Mouse (Mus musculus): ENCODE measurements around the gene Sbk1. TPM values are rescaled to one million over a fixed set of nuclear protein-coding genes. Genes with fewer than 3 reads are reported as not detected.

Gene Sbk1
- polyA plus RNA-seq, 1 experiment from 2014 or later: 5.2 TPM

- 7% methylated on average over 18 of the region's 18 CpGs for WGBS (ENCODE audit: insufficient replicate concordance)
- Histone ChIP-seq H3K4me2 (ENCODE audit: low read depth, low read length) (no peak overlapping the region), H3K9me3 (ENCODE audit: low read length) (no peaks in the 10 kb centered on the region), H3K4me3 (ENCODE audit: low read depth, low read length) (no peak overlapping the region), H3K36me3 (replicated peaks; ENCODE audit: insufficient read depth, low read length) (no peaks in the 10 kb centered on the region), H3K27ac (ENCODE audit: low read depth) (no peak overlapping the region), H3K4me1 (ENCODE audit: insufficient read depth) (no peaks in the 10 kb centered on the region), H3K9ac (replicated peaks) (no peak overlapping the region), H3K27me3 (ENCODE audit: insufficient read depth, low read length) (no peaks in the 10 kb centered on the region)
- ATAC-seq: peak; percentile 78
- DNase-seq: peak; percentile 77
- TF ChIP-seq EP300 (IDR thresholded peaks at IDR 0.05; ENCODE audit: low read depth) (no peak), CTCF (IDR thresholded peaks at IDR 0.05; ENCODE audit: low read depth) (peak; percentile 95)
These were observed 11.9 kb upstream of the Sbk1 start for GRCm38 (mm10) chr7:126260280-126261210.

GRCm38 (mm10) chr7:126261823-126262222, 10.6 kb upstream of the Sbk1 start:
- peak; percentile 24; the same call in 1 of the 2 replicates for ATAC-seq

GRCm38 (mm10) chr7:126263964-126264363, 8.5 kb upstream of the Sbk1 start:
- DNase-seq (no peak), ATAC-seq (no peak)
- TF ChIP-seq CTCF (IDR thresholded peaks at IDR 0.05; ENCODE audit: low read depth): no peak
- no peak for TF ChIP-seq EP300 (IDR thresholded peaks at IDR 0.05; ENCODE audit: low read depth)
- H3K9me3 ChIP-seq (ENCODE audit: low read length): no peaks in the 10 kb centered on the region
- H3K36me3 ChIP-seq (replicated peaks; ENCODE audit: insufficient read depth, low read length): no peaks in the 10 kb centered on the region
- H3K27ac ChIP-seq (ENCODE audit: low read depth): no peak overlapping the region
- H3K9ac ChIP-seq (replicated peaks): no peak overlapping the region
- 0 out of 2 replicates have a peak, but pooled peaks cover 3% of the 10 kb centered on the region for H3K4me1 ChIP-seq (ENCODE audit: insufficient read depth)
- 0 out of 2 replicates have a peak, but pooled peaks cover 3% of the 10 kb centered on the region for H3K27me3 ChIP-seq (ENCODE audit: insufficient read depth, low read length)
- no peak overlapping the region for H3K4me2 ChIP-seq (ENCODE audit: low read depth, low read length)
- H3K4me3 ChIP-seq (ENCODE audit: low read depth, low read length): no peak overlapping the region
- 45% methylated on average over 7 of the region's 7 CpGs for WGBS (ENCODE audit: insufficient replicate concordance)

More at GRCm38 (mm10) chr7:126261823-126262222, 10.6 kb upstream of the Sbk1 start:
- TF ChIP-seq EP300 (IDR thresholded peaks at IDR 0.05; ENCODE audit: low read depth) (no peak), CTCF (IDR thresholded peaks at IDR 0.05; ENCODE audit: low read depth) (no peak)
- 47% methylated on average over 4 of the region's 4 CpGs for WGBS (ENCODE audit: insufficient replicate concordance)
- H3K27ac ChIP-seq (ENCODE audit: low read depth): no peak overlapping the region
- no peak overlapping the region for H3K4me2 ChIP-seq (ENCODE audit: low read depth, low read length)
- 0 out of 2 replicates have a peak, but pooled peaks cover 3% of the 10 kb centered on the region for H3K27me3 ChIP-seq (ENCODE audit: insufficient read depth, low read length)
- no peaks in the 10 kb centered on the region for H3K36me3 ChIP-seq (replicated peaks; ENCODE audit: insufficient read depth, low read length)
- H3K9ac ChIP-seq (replicated peaks): no peak overlapping the region
- H3K9me3 ChIP-seq (ENCODE audit: low read length): no peaks in the 10 kb centered on the region
- DNase-seq: no peak
- H3K4me3 ChIP-seq (ENCODE audit: low read depth, low read length): no peak overlapping the region
- 0 out of 2 replicates have a peak, but pooled peaks cover 3% of the 10 kb centered on the region for H3K4me1 ChIP-seq (ENCODE audit: insufficient read depth)

GRCm38 (mm10) chr7:126265949-126266348, 6.5 kb upstream of the Sbk1 start:
- Histone ChIP-seq H3K4me2 (ENCODE audit: low read depth, low read length) (no peak overlapping the region), H3K36me3 (replicated peaks; ENCODE audit: insufficient read depth, low read length) (no peaks in the 10 kb centered on the region), H3K9me3 (ENCODE audit: low read length) (no peaks in the 10 kb centered on the region), H3K27ac (ENCODE audit: low read depth) (no peak overlapping the region), H3K4me1 (ENCODE audit: insufficient read depth) (0 out of 2 replicates have a peak, but pooled peaks cover 3% of the 10 kb centered on the region), H3K9ac (replicated peaks) (no peak overlapping the region), H3K27me3 (ENCODE audit: insufficient read depth, low read length) (0 out of 2 replicates have a peak, but pooled peaks cover 3% of the 10 kb centered on the region), H3K4me3 (ENCODE audit: low read depth, low read length) (no peak overlapping the region)
- 61% methylated on average over 9 of the region's 9 CpGs for WGBS (ENCODE audit: insufficient replicate concordance)
- peak; percentile 54 for DNase-seq
- TF ChIP-seq EP300 (IDR thresholded peaks at IDR 0.05; ENCODE audit: low read depth): no peak
- no peak for TF ChIP-seq CTCF (IDR thresholded peaks at IDR 0.05; ENCODE audit: low read depth)
- peak; percentile 36; the same call in 1 of the 2 replicates for ATAC-seq

GRCm38 (mm10) chr7:126266372-126266870, 6.0 kb upstream of the Sbk1 start:
- Histone ChIP-seq H3K27ac (ENCODE audit: low read depth) (no peak overlapping the region), H3K4me1 (ENCODE audit: insufficient read depth) (peaks cover 4% of the 10 kb centered on the region; the same call in 1 of the 2 replicates), H3K27me3 (ENCODE audit: insufficient read depth, low read length) (peaks cover 6% of the 10 kb centered on the region; the same call in 1 of the 2 replicates), H3K9me3 (ENCODE audit: low read length) (no peaks in the 10 kb centered on the region), H3K9ac (replicated peaks) (no peak overlapping the region), H3K4me2 (ENCODE audit: low read depth, low read length) (no peak overlapping the region), H3K36me3 (replicated peaks; ENCODE audit: insufficient read depth, low read length) (no peaks in the 10 kb centered on the region), H3K4me3 (ENCODE audit: low read depth, low read length) (no peak overlapping the region)
- ATAC-seq: no peak
- 68% methylated on average over 4 of the region's 4 CpGs for WGBS (ENCODE audit: insufficient replicate concordance)
- DNase-seq: no peak
- TF ChIP-seq EP300 (IDR thresholded peaks at IDR 0.05; ENCODE audit: low read depth) (no peak), CTCF (IDR thresholded peaks at IDR 0.05; ENCODE audit: low read depth) (no peak)

- H3K4me2 ChIP-seq (ENCODE audit: low read depth, low read length): no peak overlapping the region
- 64% methylated on average over 8 of the region's 8 CpGs for WGBS (ENCODE audit: insufficient replicate concordance)
- H3K9me3 ChIP-seq (ENCODE audit: low read length): no peaks in the 10 kb centered on the region
- no peak overlapping the region for H3K27ac ChIP-seq (ENCODE audit: low read depth)
- H3K27me3 ChIP-seq (ENCODE audit: insufficient read depth, low read length): peaks cover 11% of the 10 kb centered on the region; the same call in 1 of the 2 replicates
- no peak overlapping the region for H3K4me3 ChIP-seq (ENCODE audit: low read depth, low read length)
- peaks cover 8% of the 10 kb centered on the region for H3K4me1 ChIP-seq (ENCODE audit: insufficient read depth)
- DNase-seq (no peak), ATAC-seq (no peak)
- no peak for TF ChIP-seq CTCF (IDR thresholded peaks at IDR 0.05; ENCODE audit: low read depth)
- no peak for TF ChIP-seq EP300 (IDR thresholded peaks at IDR 0.05; ENCODE audit: low read depth)
- H3K9ac ChIP-seq (replicated peaks): no peak overlapping the region
- no peaks in the 10 kb centered on the region for H3K36me3 ChIP-seq (replicated peaks; ENCODE audit: insufficient read depth, low read length)
These were observed 4.8 kb upstream of the Sbk1 start for GRCm38 (mm10) chr7:126267606-126268005.
